11 mouse cellular contexts compared by ENCODE assay signal in genomic region chr1:73242290-73242689, GRCm38 (mm10).
"Had no signal": no experiment of that assay in that cellular context is flagged by ENCODE, and none has a peak within 500 bp of the region (broad histone marks: within the 10 kb centered on the region; RNA-seq: fewer than 3 reads in every experiment).

No protein-coding gene starts in this region.

- DNase-seq: kidney, postnatal 10 days; kidney, postnatal 4 days; liver; liver, embryonic 13.5 days; liver, postnatal 0 days; thymus, adult 18-20 months; thymus, postnatal 25 days had no signal

- H3K36me3 ChIP-seq: liver, embryonic 13.5 days; lung, embryonic 15.5 days; midbrain, embryonic 12.5 days; neural tube, embryonic 12.5 days had no signal

- H3K4me3 ChIP-seq: layer of hippocampus, adult 2 months; liver, embryonic 13.5 days; lung, embryonic 15.5 days; midbrain, embryonic 12.5 days; neural tube, embryonic 12.5 days had no signal

- H3K9ac ChIP-seq: liver, embryonic 13.5 days; liver, postnatal 0 days; lung, embryonic 15.5 days; midbrain, embryonic 12.5 days; neural tube, embryonic 12.5 days had no signal

- H3K9me3 ChIP-seq: liver, embryonic 13.5 days; lung, embryonic 15.5 days; midbrain, embryonic 12.5 days; neural tube, embryonic 12.5 days had no signal

- ATAC-seq: liver, postnatal 0 days had no signal

- H3K27ac ChIP-seq: layer of hippocampus, adult 2 months; liver, embryonic 13.5 days; lung, embryonic 15.5 days; midbrain, embryonic 12.5 days; neural tube, embryonic 12.5 days had no signal

- H3K27me3 ChIP-seq: liver, embryonic 13.5 days; lung, embryonic 15.5 days; midbrain, embryonic 12.5 days; neural tube, embryonic 12.5 days had no signal

- H3K4me2 ChIP-seq: liver, embryonic 13.5 days; lung, embryonic 15.5 days; midbrain, embryonic 12.5 days; neural tube, embryonic 12.5 days had no signal

- H3K4me1 ChIP-seq: liver, embryonic 13.5 days; lung, embryonic 15.5 days; midbrain, embryonic 12.5 days; neural tube, embryonic 12.5 days had no signal
